Mouse (Mus musculus) neural tube, embryonic 11.5 days (tissue): ENCODE measurements around the gene Deaf1. TPM values are rescaled to one million over a fixed set of nuclear protein-coding genes. Genes with fewer than 3 reads are reported as not detected.

Experiments
- ATAC-seq: fragments of 200-750 bp; cut with Nextera tagmentation; 2 replicates; pipeline ENCODE4 v1.8.0; 2017; ENCODE audit warnings: moderate number of reproducible peaks, mild to moderate bottlenecking, moderate TSS enrichment, moderate library complexity; ENCODE audit not compliant: insufficient read depth, low FRiP score, low TSS enrichment
- DNase-seq: peaks from one replicate; pipeline ENCODE4 v3.0.0-alpha.2; 2015; ENCODE audit warnings: low spot score
- H3K27ac ChIP-seq: fragments of 300-500 bp; sonication (generic); 2 replicates; pipeline ENCODE4 v1.5.1; 2014; ENCODE audit warnings: low read depth, mild to moderate bottlenecking, low read length
- H3K27me3 ChIP-seq: fragments of 300-500 bp; sonication (generic); 2 replicates; pipeline ENCODE4 v1.6.1; 2014; ENCODE audit warnings: mild to moderate bottlenecking, low read length, mixed read lengths; ENCODE audit not compliant: control insufficient read depth, insufficient read depth
- H3K36me3 ChIP-seq: fragments of 300-500 bp; sonication (generic); 2 replicates; pipeline ENCODE4 v1.6.1; 2014; ENCODE audit warnings: mild to moderate bottlenecking, low read length, moderate library complexity, mixed read lengths; ENCODE audit not compliant: control insufficient read depth, insufficient read depth
- H3K4me1 ChIP-seq: fragments of 300-500 bp; sonication (generic); 2 replicates; pipeline ENCODE4 v1.6.1; 2014; ENCODE audit warnings: low read length, mixed read lengths; ENCODE audit not compliant: control insufficient read depth, insufficient read depth
- H3K4me2 ChIP-seq: fragments of 300-500 bp; sonication (generic); 2 replicates; pipeline ENCODE4 v1.6.1; 2014; ENCODE audit warnings: low read depth, mild to moderate bottlenecking, moderate library complexity
- H3K4me3 ChIP-seq: fragments of 300-500 bp; sonication (generic); 2 replicates; pipeline ENCODE4 v1.5.1; 2014; ENCODE audit warnings: low read depth, low read length
- H3K9ac ChIP-seq: fragments of 300-500 bp; sonication (generic); 2 replicates; pipeline ENCODE4 v1.6.1; 2014; ENCODE audit warnings: mild to moderate bottlenecking, low read length
- H3K9me3 ChIP-seq: fragments of 300-500 bp; sonication (generic); 2 replicates; pipeline ENCODE4 v1.6.1; 2016; ENCODE audit warnings: low read length; ENCODE audit not compliant: control insufficient read depth
- WGBS: fragments of 180-500 bp; shearing (Covaris S2); extraction: QIAGEN DNeasy Blood & Tissue Kit; methylation state at CpG from one replicate; pipeline ENCODE4 v1.1.7; 2014; 5-methylcytosine and 5-hydroxymethylcytosine counted together
- polyA plus RNA-seq: library from polyadenylated mRNA; unstranded; fragments of >200 nt; fragmentation: Nextera tagmentation; extraction: Ambion mirVana; gene quantifications from 2 replicates; pipeline ENCODE4 v1.2.1, GENCODE M21; 2014

The Deaf1 gene
- polyA plus RNA-seq, 1 experiment from 2014 or later = 90.1 TPM

- WGBS = 88% methylated on average over 1 of the region's 1 CpGs
- no peak for ATAC-seq
- no peak for DNase-seq
- Histone ChIP-seq H3K36me3 (peaks cover 21% of the 10 kb centered on the region), H3K4me3 (no peak overlapping the region), H3K9ac (no peak overlapping the region), H3K27me3 (no peaks in the 10 kb centered on the region), H3K4me2 (no peak overlapping the region), H3K27ac (no peak overlapping the region), H3K9me3 (no peaks in the 10 kb centered on the region), H3K4me1 (no peaks in the 10 kb centered on the region)
These were observed 9.8 kb downstream of the Deaf1 start for GRCm38 (mm10) chr7:141317619-141318132.

- no peak overlapping the region for H3K4me2 ChIP-seq
- ATAC-seq = no peak
- peaks cover 21% of the 10 kb centered on the region for H3K36me3 ChIP-seq
- no peak overlapping the region for H3K4me3 ChIP-seq
- no peak overlapping the region for H3K27ac ChIP-seq
- H3K9ac ChIP-seq = no peak overlapping the region
- no peaks in the 10 kb centered on the region for H3K27me3 ChIP-seq
- peak; percentile 26 for DNase-seq
- H3K9me3 ChIP-seq = no peaks in the 10 kb centered on the region
- 77% methylated on average over 5 of the region's 5 CpGs for WGBS
- no peaks in the 10 kb centered on the region for H3K4me1 ChIP-seq
These were observed 11.5 kb downstream of the Deaf1 start for GRCm38 (mm10) chr7:141315974-141316373.

GRCm38 (mm10) chr7:141315076-141315475, 12.4 kb downstream of the Deaf1 start:
- H3K36me3 ChIP-seq = peaks cover 20% of the 10 kb centered on the region
- no peaks in the 10 kb centered on the region for H3K27me3 ChIP-seq
- H3K4me1 ChIP-seq = no peaks in the 10 kb centered on the region
- H3K4me2 ChIP-seq = no peak overlapping the region
- H3K27ac ChIP-seq = no peak overlapping the region
- no peak overlapping the region for H3K4me3 ChIP-seq
- H3K9ac ChIP-seq = no peak overlapping the region
- 94% methylated on average over 8 of the region's 8 CpGs for WGBS
- no peak for DNase-seq
- ATAC-seq = no peak
- no peaks in the 10 kb centered on the region for H3K9me3 ChIP-seq

GRCm38 (mm10) chr7:141314416-141314815, 13.1 kb downstream of the Deaf1 start:
- Histone ChIP-seq H3K27me3 (no peaks in the 10 kb centered on the region), H3K27ac (no peak overlapping the region), H3K4me2 (no peak overlapping the region), H3K4me1 (no peaks in the 10 kb centered on the region), H3K4me3 (no peak overlapping the region), H3K9ac (no peak overlapping the region), H3K36me3 (peaks cover 22% of the 10 kb centered on the region), H3K9me3 (no peaks in the 10 kb centered on the region)
- ATAC-seq = no peak
- no peak for DNase-seq
- 94% methylated on average over 2 of the region's 2 CpGs for WGBS

GRCm38 (mm10) chr7:141304537-141304936, 23.0 kb downstream of the Deaf1 start:
- H3K9ac ChIP-seq = no peak overlapping the region
- 93% methylated on average over 4 of the region's 4 CpGs for WGBS
- no peak for DNase-seq
- ATAC-seq = no peak
- peaks cover 19% of the 10 kb centered on the region for H3K36me3 ChIP-seq
- no peak overlapping the region for H3K4me2 ChIP-seq
- no peaks in the 10 kb centered on the region for H3K4me1 ChIP-seq
- H3K27ac ChIP-seq = no peak overlapping the region
- no peak overlapping the region for H3K4me3 ChIP-seq
- no peaks in the 10 kb centered on the region for H3K9me3 ChIP-seq
- H3K27me3 ChIP-seq = no peaks in the 10 kb centered on the region

GRCm38 (mm10) chr7:141302702-141303268, 24.7 kb downstream of the Deaf1 start:
- H3K9me3 ChIP-seq = no peaks in the 10 kb centered on the region
- WGBS = 76% methylated on average over 1 of the region's 1 CpGs

GRCm38 (mm10) chr7:141301386-141301785, 26.1 kb downstream of the Deaf1 start:
- Histone ChIP-seq H3K27me3 (no peaks in the 10 kb centered on the region), H3K27ac (no peak overlapping the region), H3K36me3 (peaks cover 14% of the 10 kb centered on the region), H3K9ac (no peak overlapping the region), H3K4me3 (no peak overlapping the region), H3K9me3 (no peaks in the 10 kb centered on the region), H3K4me2 (no peak overlapping the region), H3K4me1 (no peaks in the 10 kb centered on the region)
- DNase-seq (no peak), ATAC-seq (no peak)
- 94% methylated on average over 9 of the region's 9 CpGs for WGBS

More at GRCm38 (mm10) chr7:141302702-141303268, 24.7 kb downstream of the Deaf1 start:
- H3K4me1 ChIP-seq = no peaks in the 10 kb centered on the region
- H3K9ac ChIP-seq = no peak overlapping the region
- ATAC-seq = no peak
- H3K36me3 ChIP-seq = peaks cover 18% of the 10 kb centered on the region
- no peak for DNase-seq
- no peak overlapping the region for H3K4me3 ChIP-seq
- H3K4me2 ChIP-seq = no peak overlapping the region
- H3K27me3 ChIP-seq = no peaks in the 10 kb centered on the region
- H3K27ac ChIP-seq = no peak overlapping the region

GRCm38 (mm10) chr7:141299175-141299574, 28.3 kb downstream of the Deaf1 start:
- H3K27ac ChIP-seq = no peak overlapping the region
- peaks cover 11% of the 10 kb centered on the region for H3K36me3 ChIP-seq
- no peak overlapping the region for H3K4me3 ChIP-seq
- peaks cover 3% of the 10 kb centered on the region; the same call in 1 of the 2 replicates for H3K4me1 ChIP-seq
- no peaks in the 10 kb centered on the region for H3K9me3 ChIP-seq
- H3K4me2 ChIP-seq = no peak overlapping the region
- ATAC-seq (no peak), DNase-seq (no peak)
- no peak overlapping the region for H3K9ac ChIP-seq
- peaks cover 17% of the 10 kb centered on the region for H3K27me3 ChIP-seq
- 96% methylated on average over 8 of the region's 8 CpGs for WGBS

- Histone ChIP-seq H3K9ac (no peak overlapping the region), H3K4me3 (no peak overlapping the region), H3K4me1 (peaks cover 11% of the 10 kb centered on the region), H3K36me3 (peaks cover 11% of the 10 kb centered on the region), H3K27ac (no peak overlapping the region), H3K27me3 (peaks cover 28% of the 10 kb centered on the region), H3K9me3 (no peaks in the 10 kb centered on the region), H3K4me2 (no peak overlapping the region)
- 72% methylated on average over 3 of the region's 3 CpGs for WGBS
- DNase-seq = no peak
- ATAC-seq = no peak
These were observed 29.4 kb downstream of the Deaf1 start for GRCm38 (mm10) chr7:141297926-141298650.
